ENCODE assay signal across 8 mouse cellular contexts in genomic region chr2:146510780-146511179, GRCm38 (mm10). TPM values are rescaled to one million over a fixed set of nuclear protein-coding genes. Genes with fewer than 3 reads are reported as not detected.
A peak's percentile ranks its signal among the peaks of the same experiment; 100 is the strongest.
DNase-seq lines count a peak whose midpoint lies in the region; ATAC-seq and TF ChIP-seq lines count a peak whose summit lies in the region.

No protein-coding gene starts in this region.

- peak overlapping the region; percentile 85 for H3K4me2 ChIP-seq in limb, embryonic 11.5 days (ENCODE audit: low read depth, severe bottlenecking)

- H3K4me1 ChIP-seq in spleen, adult 2 months (ENCODE audit: control insufficient read depth, insufficient read depth, insufficient read length) = peaks cover 3% of the 10 kb centered on the region; the same call in 1 of the 2 replicates
- H3K4me1 ChIP-seq in limb, embryonic 11.5 days (ENCODE audit: control insufficient read depth, insufficient read depth, low read length) = peaks cover 4% of the 10 kb centered on the region; the same call in 1 of the 2 replicates
- H3K4me1 ChIP-seq in small intestine, adult 2 months (ENCODE audit: control insufficient read depth, insufficient read depth, insufficient read length, low read length) = peaks cover 3% of the 10 kb centered on the region

- TF ChIP-seq CTCF in spleen, adult 2 months (IDR thresholded peaks at IDR 0.05; ENCODE audit: extremely low read depth, insufficient read depth, insufficient read length, insufficient replicate concordance) = no peak
- TF ChIP-seq CTCF in small intestine, adult 2 months (IDR thresholded peaks at IDR 0.05; ENCODE audit: extremely low read depth, insufficient read length, insufficient replicate concordance, low read depth, low read length) = no peak

- no peaks in the 10 kb centered on the region for H3K36me3 ChIP-seq in spleen, adult 2 months (ENCODE audit: control insufficient read depth, insufficient read depth, low read length)
- no peaks in the 10 kb centered on the region for H3K36me3 ChIP-seq in limb, embryonic 11.5 days (ENCODE audit: control insufficient read depth, insufficient read depth, low read length)
- no peaks in the 10 kb centered on the region for H3K36me3 ChIP-seq in small intestine, adult 2 months (ENCODE audit: control insufficient read depth, insufficient read depth, low read length)

- DNase-seq in cerebellum, postnatal 14 days = peak; percentile 2 to 8
- DNase-seq in cerebellum, adult 11 months = no peak
- no peak for DNase-seq in spleen, adult 2 months (ENCODE audit: low read depth in 1 of 2, low spot score in 2 of 2)
- no peak for DNase-seq in spleen, postnatal 14 days (ENCODE audit: low spot score in 2 of 2)
- no peak for DNase-seq in limb, embryonic 11.5 days (ENCODE audit: low spot score)
- no peak for DNase-seq in urinary bladder, postnatal 25 days (ENCODE audit: low spot score)
- DNase-seq in layer of hippocampus, postnatal 14 days (ENCODE audit: low spot score in 2 of 2) = no peak

- H3K9ac ChIP-seq in limb, embryonic 11.5 days (ENCODE audit: low read length) = no peak overlapping the region; the same call in 1 of the 2 replicates

- H3K27ac ChIP-seq in spleen, adult 2 months (ENCODE audit: insufficient read depth, low read length) = no peak overlapping the region
- H3K27ac ChIP-seq in limb, embryonic 11.5 days (replicated peaks; ENCODE audit: low read depth, low read length) = no peak overlapping the region
- H3K27ac ChIP-seq in small intestine, adult 2 months (ENCODE audit: insufficient read depth, low read depth, low read length) = no peak overlapping the region; the same call in 1 of the 2 replicates

- no peaks in the 10 kb centered on the region for H3K9me3 ChIP-seq in limb, embryonic 11.5 days (ENCODE audit: control insufficient read depth, low read length)

- no peak for TF ChIP-seq POLR2A in spleen, adult 2 months (IDR thresholded peaks at IDR 0.05; ENCODE audit: low read depth, low read length)
- no peak for TF ChIP-seq POLR2A in small intestine, adult 2 months (IDR thresholded peaks at IDR 0.05; ENCODE audit: low read depth, low read length)

- H3K27me3 ChIP-seq in spleen, adult 2 months (ENCODE audit: control insufficient read depth, insufficient read depth, low read length) = no peaks in the 10 kb centered on the region; the same call in 1 of the 2 replicates
- no peaks in the 10 kb centered on the region for H3K27me3 ChIP-seq in limb, embryonic 11.5 days (ENCODE audit: control insufficient read depth, insufficient read depth, low read length)
- H3K27me3 ChIP-seq in small intestine, adult 2 months (ENCODE audit: control insufficient read depth, insufficient read depth, low read length) = no peaks in the 10 kb centered on the region

- peak overlapping the region; percentile 78 for H3K4me3 ChIP-seq in spleen, adult 2 months (ENCODE audit: extremely low read depth, insufficient read depth, insufficient read length)
- peak overlapping the region; percentile 82 for H3K4me3 ChIP-seq in limb, embryonic 11.5 days (ENCODE audit: low read depth, low read length)
- H3K4me3 ChIP-seq in small intestine, adult 2 months (ENCODE audit: low read depth, low read length) = peak overlapping the region; percentile 96

- no peak for ATAC-seq in limb, embryonic 11.5 days (ENCODE audit: insufficient number of reproducible peaks, low FRiP score, low TSS enrichment, low read depth)

- 71% methylated on average over 1 of the region's 1 CpGs for WGBS in spleen, adult 2 months
- 20% methylated on average over 1 of the region's 1 CpGs for WGBS in limb, embryonic 11.5 days
- 40% methylated on average over 1 of the region's 1 CpGs for WGBS in small intestine, adult 2 months

RNA-seq across cellular contexts. Expression of gene Ralgapa2, which starts 1.4 kb away (rescaled TPM):
- 8.3 and 8.6 TPM in 2 replicates for polyA plus RNA-seq in spleen, adult 2 months (2012; rRNA removed)
- polyA plus RNA-seq in limb, embryonic 11.5 days (2014; fragmentation: Nextera tagmentation; extraction: Ambion mirVana) = 6.4 and 7.4 TPM in 2 replicates
- polyA plus RNA-seq in small intestine, adult 2 months (2012; rRNA removed) = 9.3 and 14.8 TPM in 2 replicates
- total RNA-seq in layer of hippocampus, postnatal 14 days (2021) = 10 to 100 TPM; 20.3 to 22.5 TPM

Comparison
In these comparisons a context has a peak if more than half of its experiments do, and no peak if none do; other contexts are left out.
1. DNase-seq: peak in cerebellum, postnatal 14 days (2 of 2); none in cerebellum, adult 11 months (single experiment), spleen, adult 2 months (0 of 2), spleen, postnatal 14 days (0 of 2), limb, embryonic 11.5 days (single experiment), urinary bladder, postnatal 25 days (single experiment) and layer of hippocampus, postnatal 14 days (0 of 2).
2. Peak in every context shown above with its lines, with median percentiles within 50 percentile points of each other: H3K4me3 ChIP-seq.